ENCODE assay signal across 8 mouse cellular contexts in genomic region chr13:34036726-34037125, GRCm38 (mm10). TPM values are rescaled to one million over a fixed set of nuclear protein-coding genes. Genes with fewer than 3 reads are reported as not detected.
A peak's percentile ranks its signal among the peaks of the same experiment; 100 is the strongest.
DNase-seq lines count a peak whose midpoint lies in the region; ATAC-seq and TF ChIP-seq lines count a peak whose summit lies in the region.

No protein-coding gene starts in this region.

- no peaks in the 10 kb centered on the region for H3K27me3 ChIP-seq in kidney, adult 2 months (replicated peaks; ENCODE audit: control insufficient read depth, insufficient read depth, low read length)
- no peaks in the 10 kb centered on the region for H3K27me3 ChIP-seq in embryonic facial prominence, embryonic 14.5 days (replicated peaks; ENCODE audit: control insufficient read depth, insufficient read depth, low read length)
- no peaks in the 10 kb centered on the region for H3K27me3 ChIP-seq in hindbrain, embryonic 12.5 days
- no peaks in the 10 kb centered on the region for H3K27me3 ChIP-seq in midbrain, embryonic 10.5 days (ENCODE audit: low read depth, poor library complexity, severe bottlenecking)

- H3K4me2 ChIP-seq in embryonic facial prominence, embryonic 14.5 days (ENCODE audit: low read depth, low read length): no peak overlapping the region
- peak overlapping the region; percentile 77; the same call in 1 of the 2 replicates for H3K4me2 ChIP-seq in hindbrain, embryonic 12.5 days (replicated peaks)

- no peaks in the 10 kb centered on the region for H3K36me3 ChIP-seq in kidney, adult 2 months (ENCODE audit: control insufficient read depth, insufficient read depth, low read length)
- peaks cover 25% of the 10 kb centered on the region for H3K36me3 ChIP-seq in embryonic facial prominence, embryonic 14.5 days (ENCODE audit: control insufficient read depth, insufficient read depth, low read length)
- H3K36me3 ChIP-seq in hindbrain, embryonic 12.5 days: 0 out of 2 replicates have a peak, but pooled peaks cover 11% of the 10 kb centered on the region
- peaks cover 20% of the 10 kb centered on the region for H3K36me3 ChIP-seq in midbrain, embryonic 10.5 days

- no peak overlapping the region for H3K9ac ChIP-seq in embryonic facial prominence, embryonic 14.5 days (ENCODE audit: low read depth, low read length)
- no peak overlapping the region for H3K9ac ChIP-seq in hindbrain, embryonic 12.5 days

- H3K9me3 ChIP-seq in embryonic facial prominence, embryonic 14.5 days (ENCODE audit: control insufficient read depth, low read length): no peaks in the 10 kb centered on the region
- peaks cover 4% of the 10 kb centered on the region; the same call in 1 of the 2 replicates for H3K9me3 ChIP-seq in hindbrain, embryonic 12.5 days (replicated peaks)
- peaks cover 3% of the 10 kb centered on the region; the same call in 1 of the 2 replicates for H3K9me3 ChIP-seq in midbrain, embryonic 10.5 days (replicated peaks)

- H3K27ac ChIP-seq in kidney, adult 2 months (ENCODE audit: insufficient read depth, low read depth, low read length): peak overlapping the region; percentile 71; the same call in 1 of the 2 replicates
- peak overlapping the region; percentile 82 for H3K27ac ChIP-seq in embryonic facial prominence, embryonic 14.5 days (replicated peaks; ENCODE audit: low read depth, low read length)
- peak overlapping the region; percentile 84; the same call in 1 of the 2 replicates for H3K27ac ChIP-seq in hindbrain, embryonic 12.5 days
- peak overlapping the region; percentile 97; the same call in 1 of the 2 replicates for H3K27ac ChIP-seq in midbrain, embryonic 10.5 days (replicated peaks)

- no peak for ATAC-seq in embryonic facial prominence, embryonic 14.5 days (ENCODE audit: low read depth)
- ATAC-seq in hindbrain, embryonic 12.5 days (ENCODE audit: low FRiP score): 0 out of 2 replicates have a peak, but pooled peaks have one; percentile 7
- no peak for ATAC-seq in cerebellum, adult (ENCODE audit: insufficient number of reproducible peaks, low FRiP score, low TSS enrichment)

- no peak overlapping the region for H3K4me3 ChIP-seq in kidney, adult 2 months (ENCODE audit: insufficient read depth, low read depth, low read length)
- H3K4me3 ChIP-seq in embryonic facial prominence, embryonic 14.5 days (ENCODE audit: low read depth, low read length): no peak overlapping the region
- H3K4me3 ChIP-seq in hindbrain, embryonic 12.5 days: no peak overlapping the region; the same call in 1 of the 2 replicates
- no peak overlapping the region for H3K4me3 ChIP-seq in midbrain, embryonic 10.5 days

- DNase-seq in kidney, adult 2 months: no peak
- no peak for DNase-seq in kidney, postnatal 25 days
- no peak for DNase-seq in embryonic facial prominence, embryonic 14.5 days (ENCODE audit: low spot score)
- no peak for DNase-seq in midbrain, embryonic 10.5 days (ENCODE audit: low spot score)
- no peak for DNase-seq in frontal cortex, postnatal 14 days (ENCODE audit: low spot score in 2 of 2)
- DNase-seq in spleen, postnatal 36 days (ENCODE audit: low spot score in 2 of 2): no peak

- peaks cover 17% of the 10 kb centered on the region for H3K4me1 ChIP-seq in kidney, adult 2 months (ENCODE audit: control insufficient read depth, insufficient read depth, low read length)
- H3K4me1 ChIP-seq in embryonic facial prominence, embryonic 14.5 days (ENCODE audit: control insufficient read depth, insufficient read depth, low read length): peaks cover 11% of the 10 kb centered on the region; the same call in 1 of the 2 replicates
- H3K4me1 ChIP-seq in hindbrain, embryonic 12.5 days: peaks cover 19% of the 10 kb centered on the region
- H3K4me1 ChIP-seq in midbrain, embryonic 10.5 days: peaks cover 25% of the 10 kb centered on the region

- WGBS in kidney, adult 2 months: 71% methylated on average over 5 of the region's 5 CpGs
- 82% methylated on average over 5 of the region's 5 CpGs for WGBS in embryonic facial prominence, embryonic 14.5 days
- WGBS in hindbrain, embryonic 12.5 days: 87% methylated on average over 5 of the region's 5 CpGs
- 79% methylated on average over 5 of the region's 5 CpGs for WGBS in midbrain, embryonic 10.5 days

- TF ChIP-seq POLR2A in kidney, adult 2 months (IDR thresholded peaks at IDR 0.05; ENCODE audit: low read depth, low read length): no peak

- TF ChIP-seq CTCF in kidney, adult 2 months (conservative IDR thresholded peaks at IDR 0.05; ENCODE audit: insufficient read depth, insufficient read length, low read depth, low read length): no peak

RNA-seq across cellular contexts. Expression of gene Bphl, which starts 0.7 kb away (rescaled TPM):
- 392 and 418 TPM in 2 replicates for polyA plus RNA-seq in kidney, adult 2 months (2012; rRNA removed)
- polyA plus RNA-seq in embryonic facial prominence, embryonic 14.5 days (2014; fragmentation: Nextera tagmentation; extraction: Ambion mirVana): 47.2 and 52.6 TPM in 2 replicates
- 34.4 and 44.0 TPM in 2 replicates for polyA plus RNA-seq in hindbrain, embryonic 12.5 days (2016; fragmentation: Nextera tagmentation; extraction: Ambion mirVana)
- polyA plus RNA-seq in midbrain, embryonic 10.5 days (2016; fragmentation: Nextera tagmentation; extraction: Ambion mirVana): 31.6 and 31.8 TPM in 2 replicates

RNA-seq across cellular contexts. Expression of gene Serpinb6a, which starts 34.1 kb away (rescaled TPM):
- 26.6 and 31.1 TPM in 2 replicates for polyA plus RNA-seq in kidney, adult 2 months (2012; rRNA removed)
- 83.5 and 86.4 TPM in 2 replicates for polyA plus RNA-seq in embryonic facial prominence, embryonic 14.5 days (2014; fragmentation: Nextera tagmentation; extraction: Ambion mirVana)
- 43.0 and 44.2 TPM in 2 replicates for polyA plus RNA-seq in hindbrain, embryonic 12.5 days (2016; fragmentation: Nextera tagmentation; extraction: Ambion mirVana)
- 27.6 and 30.6 TPM in 2 replicates for polyA plus RNA-seq in midbrain, embryonic 10.5 days (2016; fragmentation: Nextera tagmentation; extraction: Ambion mirVana)

RNA-seq across cellular contexts. Expression of gene Ripk1, which starts 34.6 kb away (rescaled TPM):
- 7.4 and 7.6 TPM in 2 replicates for polyA plus RNA-seq in kidney, adult 2 months (2012; rRNA removed)
- 18.1 and 18.8 TPM in 2 replicates for polyA plus RNA-seq in embryonic facial prominence, embryonic 14.5 days (2014; fragmentation: Nextera tagmentation; extraction: Ambion mirVana)
- polyA plus RNA-seq in hindbrain, embryonic 12.5 days (2016; fragmentation: Nextera tagmentation; extraction: Ambion mirVana): 11.3 and 12.9 TPM in 2 replicates
- 6.8 and 7.7 TPM in 2 replicates for polyA plus RNA-seq in midbrain, embryonic 10.5 days (2016; fragmentation: Nextera tagmentation; extraction: Ambion mirVana)

RNA-seq across cellular contexts. Expression of gene Tubb2a, which starts 41.1 kb away (rescaled TPM):
- polyA plus RNA-seq in kidney, adult 2 months (2012; rRNA removed): 152 and 164 TPM in 2 replicates
- polyA plus RNA-seq in embryonic facial prominence, embryonic 14.5 days (2014; fragmentation: Nextera tagmentation; extraction: Ambion mirVana): 268 and 303 TPM in 2 replicates
- 785 and 845 TPM in 2 replicates for polyA plus RNA-seq in hindbrain, embryonic 12.5 days (2016; fragmentation: Nextera tagmentation; extraction: Ambion mirVana)
- 242 and 377 TPM in 2 replicates for polyA plus RNA-seq in midbrain, embryonic 10.5 days (2016; fragmentation: Nextera tagmentation; extraction: Ambion mirVana)
